Mouse (Mus musculus) heart, postnatal 36 days (tissue): ENCODE data around the gene Tcte2. TPM values are rescaled to one million over a fixed set of nuclear protein-coding genes. Genes with fewer than 3 reads are reported as not detected.
A peak's percentile ranks its signal among the peaks of the same experiment; 100 is the strongest.

ENCODE experiments used
- DNase-seq, 2 experiments: peaks; one replicate each; pipeline ENCODE4 v3.0.0; 2021 to 2022
- intact Hi-C: fragments of 180-260 bp; cut with DNase I; formaldehyde crosslinking; loops from one replicate; pipeline ENCODE4 v1.15.1; 2025
- total RNA-seq, 2 experiments: library from RNA; stranded (reverse); gene quantifications; 2 replicates each; pipeline ENCODE4 v1.2.3; 2021

Tcte2 gene
- total RNA-seq, 2 experiments from 2014 or later: 4.1 to 6.4 TPM

DNA sequence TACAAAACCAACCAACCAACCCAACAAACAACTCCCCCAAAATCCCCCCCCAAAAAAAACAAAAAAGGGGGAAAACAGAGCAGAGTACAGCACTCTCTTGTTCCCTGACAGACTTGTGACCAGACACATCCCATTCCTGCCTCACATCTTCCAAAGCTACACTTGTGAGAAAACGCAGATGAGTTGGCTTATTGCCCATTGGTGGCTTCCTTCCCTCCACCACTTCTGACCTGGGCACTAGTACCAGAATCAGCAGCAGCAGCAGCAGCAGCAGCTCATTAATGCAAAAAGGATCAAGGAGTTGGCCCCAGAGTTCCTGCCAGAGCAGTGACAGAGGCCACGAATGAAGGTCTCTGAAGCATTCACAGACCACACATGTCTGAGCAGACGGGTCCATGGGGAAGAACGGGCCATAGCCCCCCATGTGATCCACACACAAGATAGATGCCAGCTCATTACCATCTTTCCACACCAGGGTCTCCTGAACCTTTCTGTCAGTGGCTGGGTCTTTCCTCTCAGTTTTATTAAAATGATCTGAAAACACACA, 36.5 kb downstream of the Tcte2 start:
- intact Hi-C loops: no loop called here

DNA sequence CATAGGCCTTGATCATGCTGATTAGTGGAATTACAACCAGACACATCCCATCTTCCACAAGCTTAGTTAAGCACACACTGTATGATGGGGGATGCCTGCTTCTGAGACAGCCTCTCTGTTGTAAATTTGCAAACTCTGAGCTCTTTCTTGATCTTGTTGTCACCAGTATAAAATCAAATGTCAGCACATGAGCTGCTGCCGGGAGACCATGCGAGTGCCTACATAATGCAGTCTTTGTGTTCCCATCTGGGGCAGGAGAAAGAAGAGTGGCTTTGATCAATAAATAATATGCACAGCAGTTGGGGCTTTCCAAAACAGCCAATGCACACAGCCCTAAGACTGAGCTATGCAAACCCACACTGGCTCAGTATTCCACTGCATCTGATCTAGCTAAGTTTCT, 39.2 kb downstream of the Tcte2 start:
- no peak for DNase-seq
- intact Hi-C loops: no loop called here

More for the DNA sequence above, 36.5 kb downstream of the Tcte2 start:
- no peak for DNase-seq

DNA sequence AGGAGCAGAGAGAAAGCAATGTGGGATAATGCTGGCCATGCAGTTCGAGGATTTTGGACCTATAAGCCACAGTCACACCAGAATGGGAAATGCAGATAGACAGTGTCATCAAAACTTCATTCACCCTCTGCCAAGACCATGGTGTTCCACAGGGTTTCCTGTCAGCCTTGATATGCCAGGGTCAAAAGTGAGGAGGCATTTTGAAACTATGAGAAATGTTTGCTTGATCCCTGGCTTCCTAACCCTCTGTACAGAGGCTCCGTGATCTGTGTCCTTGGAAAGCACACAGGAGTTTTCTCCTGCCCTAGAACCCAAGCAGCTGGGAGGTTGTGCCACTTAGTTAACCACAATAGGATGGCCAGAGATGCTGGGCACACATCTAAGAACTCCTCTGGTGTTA, 40.3 kb downstream of the Tcte2 start:
- intact Hi-C loops: no loop called here
- no peak for DNase-seq

GRCm38 (mm10) chr17:13720187-13720586, 41.4 kb downstream of the Tcte2 start:
- DNase-seq: no peak
- intact Hi-C loops: no loop called here

DNA sequence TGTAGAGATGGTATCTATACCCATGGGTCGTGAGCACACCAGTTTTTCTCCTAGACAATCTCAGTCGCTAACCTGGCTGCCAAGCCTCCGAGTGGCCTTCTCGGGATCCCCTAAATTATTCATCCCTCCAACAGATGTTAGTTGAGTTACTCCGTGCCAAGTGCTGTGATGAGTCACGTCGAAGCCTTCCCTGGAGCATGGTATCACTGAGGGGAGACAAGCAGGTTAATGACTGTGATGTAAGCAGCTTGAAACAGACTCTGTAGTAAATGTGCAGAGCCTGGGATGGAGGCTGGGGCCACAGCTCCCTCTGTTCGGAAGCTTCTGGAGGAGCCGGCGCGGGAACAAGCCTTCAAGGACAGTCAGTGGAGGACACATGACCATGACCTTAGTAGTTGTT, 44.2 kb downstream of the Tcte2 start:
- DNase-seq: no peak
- intact Hi-C loops: no loop called here

- DNase-seq: no peak
- intact Hi-C loops: no loop called here
Measured at GRCm38 (mm10) chr17:13716336-13716735, 45.3 kb downstream of the Tcte2 start.

- no peak for DNase-seq
- intact Hi-C loops: no loop called here
Measured at GRCm38 (mm10) chr17:13715511-13715910, 46.1 kb downstream of the Tcte2 start.

DNA sequence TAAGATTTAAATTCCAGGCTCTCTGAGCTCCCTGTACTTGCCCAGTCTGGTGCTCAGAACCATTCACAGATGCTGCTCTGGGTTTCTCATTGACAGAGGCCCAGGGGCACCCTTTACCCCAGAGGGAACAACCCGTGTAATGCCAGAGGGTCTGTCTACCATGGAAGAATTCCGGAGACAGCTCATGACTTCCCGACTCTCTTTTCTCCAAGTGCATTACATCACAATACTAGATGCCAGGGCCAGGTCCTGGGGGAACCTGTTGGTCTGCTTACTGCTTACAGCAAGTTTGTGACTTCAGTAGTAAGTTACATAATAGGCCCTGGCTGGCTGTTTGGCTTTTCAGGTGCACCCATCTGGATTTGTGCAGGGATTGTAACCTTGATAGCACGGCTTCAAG, 47.0 kb downstream of the Tcte2 start:
- intact Hi-C loops: no loop called here
- DNase-seq: no peak

DNA sequence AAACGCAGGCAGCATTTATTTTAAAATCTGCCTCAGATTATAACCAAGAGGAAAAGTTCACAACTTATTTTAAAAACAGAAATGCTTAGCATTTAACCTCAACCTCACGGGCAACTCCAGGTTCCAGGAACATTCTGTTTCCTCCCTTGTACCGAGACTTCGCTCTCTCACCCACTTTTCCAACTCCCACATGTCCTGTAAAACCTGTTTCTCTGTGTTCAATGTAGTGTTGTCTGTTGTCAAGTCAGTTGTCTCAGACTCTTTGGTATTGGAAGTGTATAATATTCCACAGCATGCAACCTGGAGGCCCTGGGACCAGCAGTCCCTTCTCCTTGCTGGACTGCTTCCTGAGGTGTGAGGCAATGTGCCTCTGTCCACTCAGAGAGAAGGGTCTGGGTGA, 47.5 kb downstream of the Tcte2 start:
- intact Hi-C loops: no loop called here

GRCm38 (mm10) chr17:13712518-13712917, 49.1 kb downstream of the Tcte2 start:
- intact Hi-C loops: no loop called here
- no peak for DNase-seq

More for the DNA sequence above, 47.5 kb downstream of the Tcte2 start:
- no peak for DNase-seq

GRCm38 (mm10) chr17:13712116-13712515, 49.5 kb downstream of the Tcte2 start:
- DNase-seq: no peak
- intact Hi-C loops: no loop called here

DNA sequence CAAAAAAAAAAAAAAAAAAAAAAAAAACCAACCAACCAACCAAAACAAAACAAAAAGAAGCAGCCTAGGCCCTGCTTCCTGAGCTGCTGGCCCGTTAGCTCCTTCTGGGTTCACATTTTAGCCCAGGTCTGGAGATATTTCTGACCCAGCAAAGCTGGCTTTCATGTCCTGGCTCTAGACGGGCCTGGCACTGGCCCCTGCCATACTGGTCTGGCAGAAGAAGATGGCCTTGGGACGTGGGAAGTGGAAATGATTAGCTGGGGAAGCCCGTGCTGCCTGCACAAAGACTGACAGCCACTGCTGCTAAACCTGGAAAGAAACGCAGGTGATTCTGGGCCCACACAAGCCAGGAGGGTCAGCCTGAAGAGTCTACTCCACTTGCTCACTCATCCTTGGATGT, 50.5 kb downstream of the Tcte2 start:
- intact Hi-C loops: no loop called here
- DNase-seq: no peak

- intact Hi-C loops: no loop called here
- DNase-seq: peak in 1 of 2 experiments; percentile 30
Measured at GRCm38 (mm10) chr17:13705481-13705921, 56.1 kb downstream of the Tcte2 start.

GRCm38 (mm10) chr17:13703611-13704320, 57.9 kb downstream of the Tcte2 start:
- intact Hi-C loops: no loop called here
- DNase-seq: no peak

GRCm38 (mm10) chr17:13700131-13701016, 61.3 kb downstream of the Tcte2 start:
- peak; percentile 56 to 66 for DNase-seq
- intact Hi-C loops: loop anchor here (1.0 to 2.0 kb wide), 2 partner anchors 34 to 60 kb away; partner anchors contain the start of gene Afdn

GRCm38 (mm10) chr17:13699716-13700115, 61.9 kb downstream of the Tcte2 start:
- peak; percentile 56 to 61 for DNase-seq
- intact Hi-C loops: loop anchor here (1.0 to 2.0 kb wide), 3 partner anchors 15 to 61 kb away; partner anchors contain the start of gene Afdn

GRCm38 (mm10) chr17:13698194-13698593, 63.4 kb downstream of the Tcte2 start:
- DNase-seq: no peak
- intact Hi-C loops: loop anchor here (2.0 kb wide), 1 partner anchor 13 kb away; no protein-coding TSS in a partner anchor

GRCm38 (mm10) chr17:13697646-13698045, 64.0 kb downstream of the Tcte2 start:
- intact Hi-C loops: loop anchor here (2.0 kb wide), 1 partner anchor 13 kb away; no protein-coding TSS in a partner anchor
- no peak for DNase-seq

GRCm38 (mm10) chr17:13695881-13696280, 65.7 kb downstream of the Tcte2 start:
- intact Hi-C loops: no loop called here
- DNase-seq: no peak

DNA sequence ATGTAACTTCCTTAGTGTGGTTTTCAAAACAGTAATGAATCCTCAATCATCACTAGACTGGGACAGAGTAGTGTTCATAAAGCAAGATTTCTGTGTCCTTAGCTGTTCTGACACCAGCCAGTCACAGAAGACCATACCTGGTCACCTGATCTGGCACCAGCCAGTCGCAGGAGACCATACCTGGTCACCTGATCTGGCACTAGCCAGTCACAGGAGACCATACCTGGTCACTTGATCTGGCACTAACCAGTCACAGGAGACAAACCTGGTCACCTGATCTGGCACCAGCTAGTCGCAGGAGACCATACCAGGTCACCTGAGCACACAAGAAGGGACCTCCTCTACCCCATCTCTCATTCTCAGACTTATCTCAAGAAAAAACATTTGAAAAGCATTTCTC, 66.4 kb downstream of the Tcte2 start:
- no peak for DNase-seq
- intact Hi-C loops: no loop called here

GRCm38 (mm10) chr17:13694181-13694580, 67.4 kb downstream of the Tcte2 start:
- intact Hi-C loops: no loop called here
- DNase-seq: no peak
